Mouse (Mus musculus) T-helper 1 cell (primary cell): ENCODE data around the gene Nae1.

Experiments used
- in situ Hi-C: fragments of 300-600 bp; cut with MboI, MseI; formaldehyde crosslinking; loops from one replicate; pipeline ENCODE4 v1.15.1; 2025; ENCODE audit warnings: high pct_unique_total_duplicates

Gene Nae1

DNA sequence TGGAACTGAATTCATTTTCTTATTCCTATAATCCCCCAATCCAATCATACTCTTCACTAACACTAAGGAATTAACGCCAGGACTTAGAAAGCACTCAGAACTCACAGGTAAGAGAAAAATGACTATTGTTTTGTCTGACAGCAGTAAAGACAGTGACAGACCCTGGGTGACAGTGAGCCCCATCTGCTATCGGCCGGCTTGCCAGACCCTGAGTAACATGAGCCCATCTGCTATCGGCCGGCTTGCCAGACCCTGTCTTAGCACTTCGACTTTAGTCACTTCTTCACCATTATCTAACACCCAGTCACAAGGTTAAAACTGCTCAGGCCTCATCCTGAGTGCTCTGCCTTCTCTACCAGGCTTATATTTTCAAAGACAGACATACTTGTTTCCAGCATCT lies 4.8 kb downstream of the Nae1 start:
- in situ Hi-C loops, result no loop called here

DNA sequence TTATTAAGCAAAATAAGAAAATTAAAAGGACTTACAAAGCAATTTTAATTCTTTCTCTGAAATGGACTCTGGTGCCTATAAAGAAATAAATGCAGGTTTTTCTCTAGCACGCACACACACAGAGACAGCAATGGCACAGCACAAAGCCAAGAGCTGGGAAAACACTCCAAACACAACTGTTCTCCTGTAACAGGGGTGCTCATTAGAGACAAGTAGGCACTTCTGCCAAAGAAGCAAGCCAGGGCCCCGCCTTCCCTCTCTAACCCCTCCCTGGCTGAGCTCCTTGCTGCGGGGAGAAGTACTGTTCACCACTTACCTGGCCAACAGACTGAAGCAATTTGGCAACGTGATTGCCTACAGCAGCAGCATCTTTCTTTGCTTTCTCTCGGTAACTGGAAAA lies 16.6 kb downstream of the Nae1 start:
- in situ Hi-C loops, result no loop called here

- in situ Hi-C loops, result no loop called here
These were observed 24.3 kb downstream of the Nae1 start for GRCm38 (mm10) chr8:104510134-104510533.

GRCm38 (mm10) chr8:104509061-104510006 lies 25.1 kb downstream of the Nae1 start, which contains the start of gene Terb1:
Terb1 (minus strand) TSS chr8:104509910.
- in situ Hi-C loops, result no loop called here

DNA sequence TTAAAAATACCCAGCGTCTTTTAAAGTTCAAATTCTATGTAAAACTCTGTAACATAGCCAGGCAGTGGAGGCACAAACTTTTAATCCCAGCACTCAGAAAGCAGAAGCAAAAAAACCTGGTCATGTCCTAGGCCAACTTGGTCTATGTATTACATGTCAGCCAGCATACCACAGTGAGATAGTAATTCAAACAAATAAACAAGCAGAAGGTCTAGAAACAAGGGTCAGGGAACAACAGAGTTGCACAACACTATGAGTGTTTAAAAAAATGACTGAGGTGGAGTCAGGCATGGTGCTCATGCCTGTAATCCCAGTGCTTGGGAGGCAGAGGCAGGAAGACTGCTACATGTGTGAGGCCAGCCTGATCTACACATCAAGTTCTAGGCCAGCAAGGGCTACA lies 55.3 kb downstream of the Nae1 start:
- in situ Hi-C loops, result no loop called here

- in situ Hi-C loops, result no loop called here
These were observed 62.0 kb downstream of the Nae1 start for GRCm38 (mm10) chr8:104472465-104472864.

GRCm38 (mm10) chr8:104467463-104467862 lies 67.0 kb downstream of the Nae1 start:
- in situ Hi-C loops, result no loop called here
